ENCODE assay signal across 7 mouse cellular contexts in genomic region chr14:49801444-49801843, GRCm38 (mm10). TPM values are rescaled to one million over a fixed set of nuclear protein-coding genes. Genes with fewer than 3 reads are reported as not detected.
DNase-seq lines count a peak whose midpoint lies in the region; ATAC-seq and TF ChIP-seq lines count a peak whose summit lies in the region.

No protein-coding gene starts in this region.

- peak; percentile 37 to 51; a peak in 2 of 4 replicates for ATAC-seq in hematopoietic stem cell, adult 5-6 weeks (replicated peaks in 1 of 2; ENCODE audit: insufficient read depth in 1 of 2, low FRiP score in 2 of 2, low TSS enrichment in 1 of 2, low read depth in 1 of 2, poor library complexity in 2 of 2, severe bottlenecking in 2 of 2)
- no peak for ATAC-seq in megakaryocyte, adult 5-6 weeks (ENCODE audit: poor library complexity, severe bottlenecking)

- H3K9ac ChIP-seq in MEL (ENCODE audit: control insufficient read depth, low read depth, low read length, poor library complexity, severe bottlenecking): no peak overlapping the region

- peak; percentile 14 for TF ChIP-seq RAD21 in MEL (IDR thresholded peaks at IDR 0.05; ENCODE audit: low read depth, low read length)

- no peak for TF ChIP-seq EP300 in MEL (IDR thresholded peaks at IDR 0.05; ENCODE audit: low read depth in 1 of 2, low read length in 2 of 2)

- H3K36me3 ChIP-seq in MEL (ENCODE audit: control insufficient read depth in 1 of 2, insufficient read depth in 2 of 2, low read length in 2 of 2): no peaks in the 10 kb centered on the region

- H3K27me3 ChIP-seq in MEL (ENCODE audit: control insufficient read depth in 1 of 2, insufficient read depth in 2 of 2, low read length in 2 of 2): no peaks in the 10 kb centered on the region

- no peaks in the 10 kb centered on the region for H3K9me3 ChIP-seq in MEL (replicated peaks; ENCODE audit: insufficient read depth, low read length)

- TF ChIP-seq CTCF in layer of hippocampus, adult 2 months (conservative IDR thresholded peaks at IDR 0.05): peak; percentile 71
- TF ChIP-seq CTCF in MEL (IDR thresholded peaks at IDR 0.05 in 2 of 3, conservative IDR thresholded peaks at IDR 0.05 in 1 of 3; ENCODE audit: control insufficient read depth in 1 of 3, insufficient read depth in 1 of 3, low read depth in 2 of 3, low read length in 3 of 3, poor library complexity in 1 of 3, severe bottlenecking in 1 of 3): peak in 2 of 3 experiments; percentile 28 to 31; a peak in 2 of 6 replicates

- DNase-seq in layer of hippocampus, adult 2 months (ENCODE audit: low spot score in 2 of 2): peak in 1 of 2 experiments; percentile 16
- DNase-seq in layer of hippocampus, adult 9-10 months (ENCODE audit: low spot score): no peak
- DNase-seq in MEL (ENCODE audit: low read depth, low spot score): peak; percentile 23
- peak; percentile 73 for DNase-seq in cerebellum, adult 11-12 months
- no peak for DNase-seq in thymus, adult 18-20 months

- TF ChIP-seq POLR2A in MEL (IDR thresholded peaks at IDR 0.05; ENCODE audit: control insufficient read depth in 1 of 2, insufficient read depth in 1 of 2, low read depth in 1 of 2, low read length in 2 of 2, poor library complexity in 1 of 2): no peak

- H3K4me3 ChIP-seq in layer of hippocampus, adult 2 months: no peak overlapping the region
- no peak overlapping the region for H3K4me3 ChIP-seq in MEL (ENCODE audit: control insufficient read depth in 1 of 2, insufficient read depth in 1 of 2, low read depth in 2 of 2, low read length in 2 of 2)

- no peaks in the 10 kb centered on the region for H3K4me1 ChIP-seq in MEL (ENCODE audit: control insufficient read depth in 1 of 2, insufficient read depth in 2 of 2, low read length in 2 of 2)

- H3K79me2 ChIP-seq in MEL (ENCODE audit: control insufficient read depth, insufficient read depth, low read length, poor library complexity): no peaks in the 10 kb centered on the region

- no peak overlapping the region for H3K27ac ChIP-seq in layer of hippocampus, adult 2 months
- H3K27ac ChIP-seq in MEL (ENCODE audit: control insufficient read depth, low read depth, low read length): no peak overlapping the region

TF ChIP-seq in MEL, 35 proteins besides CTCF, POLR2A, EP300 and RAD21:
- TF ChIP-seq SMC3 (IDR thresholded peaks at IDR 0.05; ENCODE audit: low read depth, low read length) (no peak; the same call in 1 of the 2 replicates), RCOR1 (IDR thresholded peaks at IDR 0.05; ENCODE audit: low read depth, low read length) (no peak), NELFE (IDR thresholded peaks at IDR 0.05; ENCODE audit: low read depth, low read length) (no peak), ZKSCAN1 (IDR thresholded peaks at IDR 0.05; ENCODE audit: low read depth, low read length) (no peak)

RNA-seq across cellular contexts. Expression of gene Armh4, which starts 18.3 kb away (rescaled TPM):
- 10 to 100 TPM; 26.3 to 29.0 TPM for total RNA-seq in layer of hippocampus, adult 2 months (2021)
- total RNA-seq in MEL (2012; rRNA removed): not detected in 2 replicates
- polyA plus RNA-seq in MEL (2012; ENCODE audit: insufficient read depth in 1 of 2, insufficient read length in 2 of 2, low read depth in 1 of 2, low replicate concordance in 2 of 2, missing spikeins in 1 of 2): not detected
- total RNA-seq in hematopoietic stem cell, adult 5-6 weeks (2017): 0.38 and 0.74 TPM in 2 replicates
- total RNA-seq in megakaryocyte, adult 5-6 weeks (2015): not detected in 2 replicates
- total RNA-seq in megakaryocyte, adult 5-6 weeks (2017): not detected in 2 replicates

Comparison
In these comparisons a context has a peak if more than half of its experiments do, and no peak if none do; other contexts are left out.
1. DNase-seq: peak in MEL (single experiment) and cerebellum, adult 11-12 months (single experiment); none in layer of hippocampus, adult 9-10 months (single experiment) and thymus, adult 18-20 months (0 of 2).
2. RNA of gene Armh4, which starts 18.3 kb away (total RNA-seq): 26.3 to 29.0 TPM in layer of hippocampus, adult 2 months; 0.38 to 0.74 TPM in hematopoietic stem cell, adult 5-6 weeks, not detected in MEL and not detected in megakaryocyte, adult 5-6 weeks; every median in the first group is over 10 times any median in the second.